Mouse (Mus musculus) kidney, adult 11 months (tissue): Measurements from ENCODE around the gene Ecpas.

Experiments
- DNase-seq: peaks from one replicate; pipeline ENCODE4 v3.0.0; 2022

Ecpas gene

DNA sequence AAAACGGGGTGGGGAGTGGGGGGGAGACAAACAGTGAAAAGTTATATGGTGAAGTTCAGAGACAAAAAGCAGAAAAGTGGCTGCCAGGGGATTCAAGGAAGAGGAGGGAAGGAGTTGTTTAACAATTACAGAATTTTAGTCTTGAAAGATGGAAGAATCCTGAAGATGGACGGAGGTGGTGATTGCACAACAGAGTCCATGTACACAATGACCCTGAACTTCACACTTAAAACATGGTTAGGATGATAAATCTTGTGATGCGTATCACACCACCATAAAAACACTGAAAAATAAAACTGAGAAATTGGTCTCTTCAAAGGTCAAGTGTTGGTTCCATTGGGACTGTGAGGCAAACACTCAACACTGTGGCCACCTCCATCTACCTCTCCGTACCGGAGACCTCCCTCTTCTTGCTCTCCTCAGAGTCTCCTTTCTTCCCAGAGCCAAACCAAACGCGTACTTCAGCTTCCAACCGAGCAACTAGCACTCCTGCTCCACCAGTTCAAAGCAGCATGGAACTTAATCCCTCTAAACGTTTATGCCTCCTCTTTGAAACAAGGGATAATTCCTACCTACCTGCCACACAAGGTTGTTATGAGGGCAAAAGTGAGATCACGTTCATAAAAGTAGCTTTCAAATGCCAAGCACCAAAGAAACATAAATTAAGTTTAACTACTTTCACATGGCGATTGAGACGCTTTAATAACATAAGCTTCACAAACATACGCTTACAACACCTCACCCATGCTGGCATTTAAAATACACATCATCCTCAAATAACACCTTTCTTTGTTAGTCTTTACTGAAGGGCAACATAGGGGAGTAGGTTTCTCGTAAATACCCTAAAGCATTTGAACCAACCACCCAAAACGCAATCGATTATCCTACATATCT is 2.1 kb downstream of the Ecpas start:
- DNase-seq, result no peak

DNA sequence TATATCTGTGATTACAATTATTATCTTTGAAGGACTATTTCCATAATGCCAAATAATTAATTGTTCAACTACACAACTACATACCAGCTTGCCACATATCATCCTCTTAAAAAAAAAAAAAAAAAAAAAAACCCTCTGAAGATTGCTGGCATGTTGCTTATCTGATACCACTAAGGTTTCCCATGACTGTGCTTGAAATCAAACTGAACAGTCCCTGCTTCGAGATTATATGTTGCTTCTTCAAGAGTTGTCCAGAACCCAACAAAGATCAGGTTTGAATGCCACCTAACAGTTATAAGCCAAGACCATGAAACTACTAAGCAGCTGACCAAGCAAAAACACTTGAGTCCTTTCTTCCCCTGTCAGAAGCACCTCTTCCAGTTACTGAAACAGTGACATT is 5.1 kb downstream of the Ecpas start:
- DNase-seq, result no peak

DNA sequence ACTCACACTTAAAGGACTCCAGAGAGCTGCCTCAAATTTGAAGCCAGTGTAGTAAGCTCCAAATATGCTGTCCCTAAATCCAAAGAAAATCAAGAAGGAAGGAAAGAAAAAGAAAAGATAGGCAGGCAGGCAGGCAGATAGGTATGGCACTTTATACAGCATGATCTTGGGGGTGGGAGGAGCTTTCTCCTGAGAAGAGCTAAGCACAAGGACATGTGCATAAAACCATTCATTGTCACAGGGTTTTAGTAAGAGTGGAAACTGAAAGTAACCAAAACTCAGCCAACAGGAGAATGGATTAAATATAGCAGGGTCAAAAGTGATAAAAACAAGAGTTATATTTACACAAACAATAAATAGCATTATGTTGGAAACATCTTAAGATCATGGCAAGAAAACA is 14.2 kb downstream of the Ecpas start:
- no peak for DNase-seq

DNA sequence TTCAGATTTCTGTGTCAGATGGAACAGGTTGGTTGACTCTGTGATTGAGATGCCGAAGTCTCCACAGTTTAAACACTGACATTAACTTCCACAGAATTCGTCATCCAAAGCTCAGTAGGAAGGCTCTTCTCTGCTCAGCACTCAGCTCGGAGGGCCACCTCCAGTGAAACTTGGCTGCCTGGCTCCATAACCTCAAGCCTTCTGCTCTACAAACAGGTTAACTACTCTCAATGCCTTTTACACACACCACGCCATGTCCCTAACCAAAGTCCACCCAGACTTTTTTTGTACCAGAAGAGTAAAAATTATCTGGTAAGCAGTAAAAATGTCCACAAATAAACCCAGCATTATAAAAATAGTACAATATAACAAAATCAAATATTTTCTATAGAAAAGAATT is 15.1 kb downstream of the Ecpas start:
- no peak for DNase-seq

DNA sequence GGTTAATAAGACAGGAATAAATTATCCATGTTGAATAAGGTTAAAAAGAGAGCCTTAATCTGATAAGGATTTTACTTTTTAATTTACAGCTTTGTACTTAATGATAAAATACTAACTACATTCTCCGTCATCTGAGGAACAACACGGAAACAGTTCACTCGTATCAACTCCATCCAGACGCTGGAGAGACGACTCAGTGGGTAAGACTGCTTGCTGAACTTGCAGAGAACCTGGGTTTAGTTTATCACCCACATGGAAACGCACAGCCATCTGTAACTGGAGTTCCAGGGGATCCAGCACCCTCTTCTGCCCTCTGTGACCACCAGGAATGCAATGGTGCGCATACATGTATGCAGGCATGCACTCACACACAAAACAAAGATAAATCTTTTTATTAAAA is 18.1 kb downstream of the Ecpas start:
- DNase-seq, result no peak

DNA sequence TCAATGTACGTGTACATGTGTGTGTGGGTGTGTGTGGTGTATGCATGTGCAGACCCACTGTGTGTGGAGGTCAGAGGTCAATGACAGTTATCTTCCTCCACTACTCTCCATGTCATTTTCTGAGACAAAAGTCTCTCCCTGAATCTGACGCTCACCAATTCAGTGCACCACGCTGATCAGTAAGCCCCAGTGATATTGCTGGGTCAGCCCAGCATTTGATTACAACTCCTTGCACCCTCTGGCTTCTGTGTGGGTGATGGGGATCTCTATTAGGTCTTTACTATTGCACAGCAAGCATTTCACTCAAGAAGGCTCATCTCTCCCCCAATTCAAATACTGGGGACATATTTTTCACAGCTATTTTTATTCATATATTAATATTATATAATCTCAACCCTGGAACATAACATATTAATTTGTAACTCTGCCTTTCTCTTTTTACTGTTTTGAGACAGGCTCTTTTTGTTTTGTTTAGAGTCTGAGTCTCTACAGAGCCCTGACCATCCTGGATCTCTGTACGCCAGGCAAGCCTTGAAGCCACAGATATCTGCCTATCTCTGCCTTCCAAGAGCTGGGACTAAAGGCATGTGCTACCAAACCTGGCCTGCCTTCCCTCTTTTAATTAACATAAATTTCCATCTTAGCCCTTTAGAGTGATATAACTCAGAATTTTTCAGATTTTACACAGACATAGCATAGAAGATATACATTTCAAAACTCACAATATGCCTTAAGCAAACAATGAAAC is 22.3 kb downstream of the Ecpas start:
- DNase-seq, result no peak

DNA sequence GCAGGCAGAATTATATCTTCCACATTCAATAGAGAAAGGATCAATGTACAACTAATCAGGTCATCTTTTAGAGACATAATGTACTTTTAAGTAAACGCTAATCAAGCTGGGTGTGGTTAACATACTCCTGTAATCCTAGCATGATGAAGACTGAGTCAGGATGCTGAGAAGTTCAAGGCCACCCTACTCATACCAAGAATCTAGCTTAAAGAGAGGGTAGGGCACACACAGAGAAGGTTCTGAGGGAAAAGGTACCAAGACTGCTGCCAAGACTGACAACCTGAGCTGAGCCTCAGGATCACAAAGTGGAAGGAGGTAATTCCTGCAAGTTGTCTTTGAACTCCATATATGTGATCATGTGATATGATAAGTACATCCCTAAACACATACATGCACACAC is 24.0 kb downstream of the Ecpas start:
- DNase-seq, result no peak

DNA sequence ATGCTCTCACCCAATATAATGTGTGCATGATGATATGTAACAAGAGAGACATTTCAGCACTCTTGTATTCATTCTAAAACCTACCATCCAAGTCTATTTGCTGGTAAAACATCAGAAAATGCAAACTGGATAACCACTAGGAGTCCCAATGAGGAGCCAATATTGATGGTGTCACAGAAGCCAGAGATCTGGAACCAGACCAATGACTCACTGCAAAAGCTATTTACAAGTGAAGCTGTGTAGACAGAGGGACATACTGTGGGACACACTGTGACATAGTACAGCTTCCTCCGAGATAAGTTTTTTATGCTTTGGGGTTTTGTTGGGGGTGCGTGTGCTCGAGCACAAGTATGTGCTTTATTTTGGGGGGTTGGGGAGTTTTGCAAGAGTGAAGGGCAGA is 24.9 kb downstream of the Ecpas start:
- DNase-seq, result no peak

DNA sequence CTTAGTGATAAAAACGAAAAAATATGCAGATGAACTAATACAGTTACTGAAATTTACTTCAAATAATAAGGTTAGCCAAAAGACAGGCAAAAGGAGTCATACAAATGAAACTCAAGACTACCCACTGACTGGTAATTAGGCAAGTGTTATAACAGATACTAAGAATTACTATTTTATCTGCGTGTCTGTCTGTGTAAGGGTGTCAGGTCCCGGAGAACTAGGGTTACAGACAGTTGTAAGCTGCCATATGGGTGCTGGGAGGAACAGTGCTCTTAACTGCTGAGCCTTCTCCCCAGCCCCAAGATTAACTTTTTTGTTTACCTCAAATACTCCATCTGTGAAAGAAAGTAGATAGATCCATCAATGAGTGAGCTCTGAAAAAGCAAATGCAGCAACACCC is 25.8 kb downstream of the Ecpas start:
- no peak for DNase-seq

DNA sequence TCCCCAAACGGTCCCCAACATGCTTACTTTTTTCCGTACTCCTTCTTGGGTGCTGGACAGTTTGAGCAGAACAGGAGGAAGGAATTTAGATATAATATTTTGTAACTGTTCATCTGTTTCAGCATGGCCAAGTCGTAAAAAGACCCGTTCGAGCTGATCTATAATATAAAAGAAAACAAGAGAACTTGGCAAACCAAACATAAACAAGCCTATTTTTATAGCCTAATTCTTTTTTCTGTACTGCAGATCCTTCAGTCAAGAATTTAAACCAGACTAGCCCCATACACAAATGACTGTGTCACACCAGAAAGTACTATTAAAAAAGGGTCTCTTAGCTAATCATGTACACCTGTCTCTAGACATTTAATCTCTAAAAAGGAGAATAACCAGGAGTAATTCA is 27.2 kb downstream of the Ecpas start:
- no peak for DNase-seq

DNA sequence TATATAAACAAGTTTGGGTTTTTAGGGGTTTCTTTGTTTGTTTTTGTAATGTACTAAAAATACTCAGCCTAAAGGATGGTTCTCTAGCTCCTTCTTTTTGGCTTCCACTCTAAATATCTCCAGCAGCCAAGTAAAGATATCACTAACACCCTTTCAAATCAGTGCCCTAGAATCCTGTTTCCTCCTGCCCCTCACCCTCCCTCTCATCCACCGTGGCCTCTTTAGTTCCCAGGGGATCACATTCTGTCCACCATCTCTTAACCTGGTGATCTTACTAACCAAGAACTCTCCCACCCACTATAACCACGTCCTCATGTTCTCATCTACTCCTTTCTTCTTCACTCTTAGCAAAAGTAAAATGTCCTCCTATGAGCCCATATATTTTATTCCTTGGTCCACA is 28.7 kb downstream of the Ecpas start:
- no peak for DNase-seq

DNA sequence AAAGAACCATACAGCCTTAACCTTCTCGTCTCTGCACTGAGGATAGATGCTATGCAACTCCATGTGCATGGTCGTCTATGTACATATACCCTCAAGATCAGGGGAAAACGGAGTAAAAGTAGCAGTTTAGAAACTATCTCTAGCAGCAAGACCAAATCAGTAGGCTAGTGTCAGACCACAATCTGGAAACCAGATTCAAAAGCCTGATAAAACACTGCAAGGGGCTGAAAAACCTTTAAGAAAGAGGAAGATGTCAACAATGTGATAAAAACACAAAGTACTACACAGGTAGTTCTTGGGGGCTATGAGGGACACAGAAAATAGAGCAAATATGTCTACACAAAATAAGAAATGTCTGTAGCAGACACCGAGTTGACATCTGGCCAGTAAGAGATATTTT is 38.2 kb downstream of the Ecpas start:
- DNase-seq, result no peak

DNA sequence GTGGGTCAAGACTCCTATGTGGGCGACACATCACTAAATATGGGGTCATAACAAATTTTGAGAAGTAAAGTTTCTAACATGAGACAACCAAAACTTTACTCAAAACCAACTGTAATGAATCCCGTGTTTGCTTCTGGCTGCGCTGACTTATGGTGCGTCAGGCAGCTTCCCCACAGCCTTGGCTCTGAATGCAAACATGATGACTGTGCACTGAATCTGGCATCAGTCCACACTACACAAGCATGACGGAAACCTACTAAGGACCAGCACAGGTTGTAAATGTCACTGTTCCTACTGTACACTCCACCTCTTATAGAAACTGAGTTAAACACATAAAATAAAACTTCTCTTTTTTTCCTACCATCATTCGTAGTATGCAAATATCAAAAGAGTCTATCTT is 45.3 kb downstream of the Ecpas start:
- DNase-seq, result peak; percentile 10

DNA sequence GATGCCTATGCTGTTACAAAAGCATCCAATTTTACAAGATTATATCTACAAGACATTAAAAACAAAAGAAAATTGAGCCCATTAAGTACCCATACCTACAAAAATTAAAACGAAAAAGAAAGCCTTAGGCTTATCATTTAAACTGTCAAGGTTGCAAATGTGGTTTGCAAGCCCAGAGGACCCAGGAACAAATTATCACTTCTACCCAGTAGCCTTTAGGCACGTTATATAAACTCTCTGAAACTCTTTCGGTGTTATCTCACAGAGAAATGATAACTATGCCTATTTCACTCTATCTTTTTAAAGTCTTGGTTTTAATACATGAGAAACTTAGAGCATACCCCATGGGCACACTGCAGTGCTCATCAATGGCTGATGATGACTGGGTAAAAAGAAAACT is 79.6 kb downstream of the Ecpas start:
- no peak for DNase-seq

DNA sequence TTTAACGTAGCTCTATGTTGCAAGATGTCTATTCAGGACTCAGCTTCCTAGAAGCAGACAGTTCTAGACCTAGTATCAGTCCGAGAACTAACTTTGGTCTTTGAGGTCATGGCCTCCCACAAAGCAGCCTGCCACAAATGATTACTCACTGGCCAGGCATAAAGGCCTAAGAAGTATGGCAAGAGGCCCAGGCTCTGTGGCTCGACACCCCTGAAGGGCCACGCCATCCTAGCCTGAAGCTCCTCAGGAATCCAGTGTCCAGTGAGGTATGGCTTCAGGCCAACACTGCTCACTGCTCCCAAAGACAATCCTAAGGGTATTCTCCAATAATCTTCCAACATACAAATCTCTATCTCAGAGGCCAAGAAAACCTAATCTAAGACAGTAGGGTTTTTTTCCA is 86.6 kb downstream of the Ecpas start:
- DNase-seq, result no peak

DNA sequence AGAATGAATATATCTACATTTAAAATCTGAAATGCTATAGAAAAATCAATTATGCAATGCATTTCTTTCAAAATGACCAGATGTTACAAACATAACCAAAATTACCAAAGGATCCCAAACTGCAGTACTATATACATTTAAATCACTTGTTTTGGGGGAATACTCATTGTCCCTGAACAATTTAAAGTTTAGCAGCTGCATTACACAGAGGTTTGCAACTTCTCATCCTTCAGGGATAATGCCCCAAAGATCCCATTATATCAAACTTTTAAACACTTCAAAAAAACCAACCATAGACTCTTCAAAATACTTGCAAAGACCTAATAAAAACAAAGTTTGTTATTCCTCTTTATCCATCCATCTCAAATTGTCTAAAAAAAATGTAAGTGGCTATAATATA is 124.9 kb downstream of the Ecpas start, which contains the start of gene Olfr267:
TSS of gene Olfr267 (minus strand) at position 101 of the 400 bp plus-strand sequence.
- DNase-seq, result no peak

DNA sequence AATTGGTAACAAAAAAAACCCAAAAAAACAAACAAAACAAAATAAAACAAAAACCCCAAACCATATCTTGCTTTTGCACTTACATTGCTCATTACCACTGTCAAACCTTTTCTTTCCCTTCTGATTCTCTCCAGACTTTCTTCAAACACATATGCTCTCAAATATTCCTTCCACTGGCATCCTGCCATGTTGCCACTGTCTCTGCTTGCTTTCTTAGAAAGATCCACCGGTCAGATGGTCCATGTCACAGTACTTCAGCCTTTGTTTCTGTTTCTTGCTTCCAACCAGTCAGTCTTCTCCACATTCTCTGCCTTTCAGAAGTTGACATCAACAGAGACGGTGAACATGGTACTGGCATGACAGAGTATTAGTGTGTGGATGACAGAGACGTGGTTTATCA is 125.9 kb downstream of the Ecpas start:
- DNase-seq, result no peak

DNA sequence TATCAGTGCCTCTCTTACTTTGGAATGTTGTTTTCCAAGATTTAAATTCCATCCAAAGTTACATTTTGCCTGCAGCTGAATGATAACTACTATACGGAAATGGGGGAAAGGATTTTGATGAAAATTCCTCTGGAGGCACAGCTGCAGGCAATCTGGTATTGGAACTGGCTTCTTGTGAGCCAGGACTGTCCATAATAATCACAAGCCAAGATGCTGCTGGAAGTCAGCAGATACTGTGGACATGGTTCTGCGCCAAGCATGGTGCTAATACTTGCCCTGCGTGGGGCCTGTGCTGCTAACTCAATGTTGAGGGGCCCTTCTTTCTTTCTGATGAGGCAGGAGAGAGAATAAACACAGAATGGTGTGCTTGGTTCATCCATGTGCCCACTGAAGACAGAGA is 149.1 kb downstream of the Ecpas start:
- no peak for DNase-seq

DNA sequence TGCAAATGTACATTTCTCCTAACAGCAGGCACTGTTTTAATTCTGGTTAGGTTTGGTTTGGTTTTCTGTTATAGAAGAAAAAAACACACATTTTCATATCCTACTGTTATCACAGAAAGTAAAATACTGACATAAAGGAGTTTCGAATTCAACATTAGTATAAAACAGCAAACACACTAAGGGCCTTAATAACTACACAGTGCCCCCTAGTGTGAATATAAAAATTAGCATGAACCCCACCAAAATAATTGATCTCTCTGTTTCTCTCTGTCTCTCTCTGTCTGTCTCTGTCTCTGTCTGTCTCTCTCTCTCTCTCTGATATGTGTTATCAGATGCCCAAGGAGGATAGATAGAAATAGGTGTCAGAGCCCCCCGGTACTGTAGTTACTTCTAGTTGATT is 163.0 kb downstream of the Ecpas start:
- no peak for DNase-seq

DNA sequence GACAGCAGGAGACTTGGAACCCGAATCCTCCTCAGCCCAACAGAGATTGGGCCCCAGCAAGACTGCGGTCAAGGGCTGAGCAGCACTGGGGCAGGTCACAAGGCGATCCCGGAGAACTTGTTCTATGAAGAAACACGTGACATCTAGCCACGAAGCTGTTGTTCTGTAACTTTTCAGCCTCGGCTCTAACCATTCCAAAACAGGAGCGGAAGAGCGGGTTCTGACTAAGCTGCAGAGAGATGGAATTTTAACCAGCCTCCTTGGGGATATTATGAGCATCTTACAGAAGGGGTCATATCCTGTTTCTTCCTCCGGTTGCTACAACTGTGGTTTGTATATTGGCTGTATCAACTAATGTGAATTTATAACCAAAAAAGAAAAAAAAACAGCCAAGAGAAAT is 163.4 kb downstream of the Ecpas start:
- DNase-seq, result peak; percentile 36
